Mouse (Mus musculus) induced T-regulatory cell, adult 2 months (primary cell): ENCODE results near the gene Mael.
A peak's percentile ranks its signal among the peaks of the same experiment; 100 is the strongest.

ENCODE experiments used
- DNase-seq: peaks from one replicate; pipeline ENCODE4 v3.0.0-alpha.2; 2012; ENCODE audit warnings: low read depth

Mael gene

DNA sequence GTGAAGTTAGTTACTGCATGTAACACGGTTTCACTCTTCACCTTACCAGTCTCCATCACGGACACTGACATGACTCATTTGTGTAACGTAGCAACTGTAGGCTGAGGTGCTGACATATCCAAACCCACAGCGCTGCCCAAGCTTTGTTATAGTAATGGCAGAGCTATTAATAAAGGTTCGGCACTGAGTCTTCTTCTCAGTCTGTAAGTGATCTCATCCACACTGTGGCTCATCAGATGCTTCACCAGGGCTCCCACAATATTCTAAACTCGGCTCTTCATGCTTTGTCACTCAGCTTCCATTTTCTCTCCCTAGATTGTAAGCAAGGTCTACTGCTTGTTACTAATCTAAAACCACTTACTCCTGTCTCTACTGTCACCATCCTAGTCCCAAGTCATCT is 29.2 kb downstream of the Mael start:
- DNase-seq: no peak

DNA sequence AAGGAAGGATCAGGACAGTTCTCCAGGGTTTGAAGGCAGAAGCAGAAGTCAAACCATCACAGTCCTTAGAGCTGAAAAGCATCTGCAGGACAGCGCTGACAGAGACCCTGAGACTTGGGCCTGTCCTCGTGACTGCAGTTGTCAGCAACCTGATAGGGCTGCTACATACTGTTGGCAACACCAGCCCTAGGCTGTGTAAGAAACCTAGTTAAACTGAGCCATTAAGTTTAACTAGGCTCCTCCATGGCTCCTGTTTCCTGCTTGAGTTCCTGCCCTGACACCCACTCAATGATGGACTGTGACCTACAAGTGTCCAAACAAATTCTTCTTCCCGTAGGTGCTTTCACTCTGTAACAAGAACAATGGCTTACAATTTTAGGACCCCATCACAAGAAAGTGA is 33.4 kb downstream of the Mael start:
- no peak for DNase-seq

GRCm38 (mm10) chr1:166204171-166204570 is 34.4 kb downstream of the Mael start:
- DNase-seq: no peak

DNA sequence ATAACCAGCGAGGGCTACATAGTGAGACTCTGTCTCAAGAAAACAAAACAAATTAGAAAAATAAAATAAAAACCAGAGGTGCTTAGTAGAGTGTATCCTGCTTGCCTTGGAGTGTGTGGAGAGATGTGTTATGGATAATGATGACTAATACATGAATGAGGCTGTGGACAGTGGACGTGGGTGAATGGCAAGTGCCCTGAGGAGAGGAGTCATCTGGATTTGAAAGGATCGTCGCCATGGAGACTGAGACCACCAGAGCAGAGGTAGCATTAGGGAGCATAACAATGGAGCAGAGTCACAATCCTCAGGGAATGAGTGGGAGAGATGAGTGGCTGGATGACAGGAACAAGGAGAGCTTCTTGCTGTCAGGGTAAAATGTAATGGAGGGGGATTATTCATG is 48.7 kb downstream of the Mael start:
- DNase-seq: no peak

GRCm38 (mm10) chr1:166185357-166185756 is 53.2 kb downstream of the Mael start:
- no peak for DNase-seq

- DNase-seq: no peak
These were observed 53.9 kb downstream of the Mael start for GRCm38 (mm10) chr1:166184391-166185229.

GRCm38 (mm10) chr1:166182952-166183627 is 55.5 kb downstream of the Mael start:
- DNase-seq: no peak

- no peak for DNase-seq
These were observed 57.0 kb downstream of the Mael start for GRCm38 (mm10) chr1:166181510-166181909.

GRCm38 (mm10) chr1:166173621-166174020 is 64.9 kb downstream of the Mael start:
- DNase-seq: no peak

GRCm38 (mm10) chr1:166172992-166173391 is 65.6 kb downstream of the Mael start:
- DNase-seq: no peak

- DNase-seq: no peak
These were observed 67.7 kb downstream of the Mael start for GRCm38 (mm10) chr1:166170852-166171251.

DNA sequence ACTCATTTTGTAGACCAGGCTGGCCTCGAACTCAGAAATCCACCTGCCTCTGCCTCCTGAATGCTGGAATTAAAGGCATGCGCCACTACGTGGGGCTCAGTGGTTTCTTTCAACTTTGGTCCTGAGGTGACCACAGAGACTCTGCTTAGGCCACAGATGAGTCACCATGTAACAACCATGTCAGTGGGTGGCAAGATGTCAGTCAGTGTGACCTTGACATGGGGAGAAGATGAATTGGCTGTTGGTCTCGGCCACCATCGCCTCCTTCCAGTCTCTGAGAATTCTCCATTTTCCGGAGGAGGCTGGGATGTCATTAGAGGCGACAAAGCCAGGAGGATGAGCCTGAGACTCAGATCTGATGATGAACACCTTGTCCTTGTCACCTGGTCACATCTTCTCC is 68.8 kb downstream of the Mael start:
- DNase-seq: no peak

- no peak for DNase-seq
These were observed 70.5 kb downstream of the Mael start for GRCm38 (mm10) chr1:166168017-166168416.

- no peak for DNase-seq
These were observed 71.1 kb downstream of the Mael start for GRCm38 (mm10) chr1:166167405-166167804.

GRCm38 (mm10) chr1:166165159-166165558 is 73.4 kb downstream of the Mael start:
- DNase-seq: no peak

- DNase-seq: no peak
These were observed 74.0 kb downstream of the Mael start for GRCm38 (mm10) chr1:166164580-166164979.

GRCm38 (mm10) chr1:166160569-166161445 is 77.7 kb downstream of the Mael start:
- DNase-seq: peak; percentile 79

- DNase-seq: no peak
These were observed 78.4 kb downstream of the Mael start for GRCm38 (mm10) chr1:166160111-166160510.

DNA sequence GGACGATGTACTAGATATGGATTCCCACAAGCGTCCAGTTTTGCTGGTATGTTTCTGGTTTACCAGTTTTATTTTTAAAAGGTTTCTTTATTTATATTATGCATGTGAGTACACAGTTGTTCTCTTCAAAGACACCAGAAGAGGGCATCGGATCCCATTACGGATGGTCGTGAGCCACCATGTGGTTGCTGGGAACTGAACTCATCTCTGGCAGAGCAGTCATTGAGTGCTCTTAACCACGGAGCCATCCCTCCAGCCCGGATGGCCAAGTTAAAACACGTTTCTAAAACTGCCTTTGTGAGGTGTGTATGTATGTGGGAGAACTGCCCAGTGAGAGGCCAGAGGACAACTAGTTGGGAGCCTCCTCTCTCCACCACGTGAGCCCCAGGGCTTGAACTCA is 79.9 kb downstream of the Mael start:
- no peak for DNase-seq

- DNase-seq: no peak
These were observed 80.8 kb downstream of the Mael start for GRCm38 (mm10) chr1:166157712-166158111.

DNA sequence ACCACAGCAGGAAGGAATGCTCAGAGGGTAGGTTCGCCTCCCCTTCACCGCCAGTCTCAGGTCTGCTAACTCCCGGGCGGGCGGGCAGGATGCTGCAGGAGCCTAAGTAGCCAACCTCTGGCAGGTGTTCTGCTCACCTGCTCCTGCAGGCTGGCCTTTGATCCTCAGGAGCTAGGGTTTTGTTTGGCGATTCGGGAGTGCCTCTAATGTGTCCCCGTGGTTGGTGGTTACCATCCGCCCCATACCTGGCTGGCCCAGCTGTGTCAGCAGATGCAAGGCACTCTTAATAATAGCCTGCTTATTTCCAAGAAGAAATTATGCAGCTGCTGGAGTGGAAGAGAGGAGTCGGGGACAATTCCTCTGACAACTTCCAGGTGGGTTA is 83.4 kb downstream of the Mael start:
- DNase-seq: no peak
